Mouse (Mus musculus): ENCODE data around the gene Smap2.

DNA sequence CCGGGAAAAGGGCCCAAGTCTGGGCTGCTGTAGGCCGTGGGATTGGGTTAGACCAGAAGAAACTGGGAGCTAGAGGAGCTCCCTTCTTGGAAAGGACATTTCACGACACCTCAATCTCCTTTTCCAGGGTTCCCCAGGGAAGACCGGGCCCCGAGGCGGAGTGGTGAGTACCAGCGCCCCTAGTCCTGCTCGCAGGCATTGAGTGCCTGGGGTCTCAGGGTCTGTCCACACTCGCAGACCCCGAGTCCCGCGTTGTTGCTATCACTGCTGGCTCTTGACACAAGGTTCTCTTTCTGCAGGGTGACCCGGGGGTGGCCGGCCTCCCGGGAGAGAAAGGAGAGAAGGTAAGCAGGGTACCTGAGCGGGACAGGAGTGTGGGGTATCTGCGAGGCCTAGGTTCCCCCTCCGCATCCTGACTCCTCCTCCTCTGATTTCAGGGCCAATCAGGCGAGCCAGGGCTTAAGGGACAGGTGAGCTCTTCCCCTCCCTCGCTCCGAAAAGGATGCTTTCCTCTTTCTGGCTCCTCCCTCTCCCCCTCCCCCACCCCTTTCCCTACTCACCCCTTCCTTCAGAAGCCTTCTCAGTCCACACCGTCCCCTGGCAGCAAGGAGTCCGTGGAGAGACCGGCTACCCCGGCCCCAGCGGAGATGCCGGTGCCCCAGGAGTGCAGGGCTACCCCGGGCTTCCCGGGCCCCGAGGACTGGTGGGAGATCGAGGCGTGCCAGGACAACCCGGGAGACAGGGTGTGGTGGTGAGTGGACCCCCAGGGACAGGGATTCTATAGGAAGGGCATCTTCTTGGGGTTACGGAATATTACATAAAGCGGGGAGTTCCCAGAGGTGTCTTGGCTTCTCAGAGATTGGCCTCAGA, 35.6 kb upstream of the Smap2 start:
- TF ChIP-seq CTCF (IDR thresholded peaks at IDR 0.05; ENCODE audit: low read depth, low read length) = no peak
- TF ChIP-seq POLR2A (IDR thresholded peaks at IDR 0.05; ENCODE audit: extremely low read depth, insufficient read depth, low read length) = no peak

Data from liver, adult 2 months (tissue).